Mouse (Mus musculus): Measurements from ENCODE around the gene Col19a1. TPM values are rescaled to one million over a fixed set of nuclear protein-coding genes. Genes with fewer than 3 reads are reported as not detected.
A peak's percentile ranks its signal among the peaks of the same experiment; 100 is the strongest.

The Col19a1 gene
- total RNA-seq, 2 experiments from 2014 or later: 26.1 to 28.3 TPM

- no peak for DNase-seq (ENCODE audit: low spot score in 2 of 2)
Observed at GRCm38 (mm10) chr1:24231504-24232270, 355.6 kb downstream of the Col19a1 start.

- DNase-seq (ENCODE audit: low spot score in 2 of 2): peak in 1 of 2 experiments; percentile 49
Observed at GRCm38 (mm10) chr1:24230428-24230827, 356.8 kb downstream of the Col19a1 start.

- no peak for DNase-seq (ENCODE audit: low spot score in 2 of 2)
Observed at GRCm38 (mm10) chr1:24229552-24229951, 357.7 kb downstream of the Col19a1 start.

GRCm38 (mm10) chr1:24226941-24227711 is 360.1 kb downstream of the Col19a1 start:
- no peak for DNase-seq (ENCODE audit: low spot score in 2 of 2)

GRCm38 (mm10) chr1:24225825-24226526 is 361.3 kb downstream of the Col19a1 start:
- DNase-seq (ENCODE audit: low spot score in 2 of 2): no peak

GRCm38 (mm10) chr1:24222981-24223612 is 364.2 kb downstream of the Col19a1 start:
- peak; percentile 36 to 45 for DNase-seq (ENCODE audit: low spot score in 2 of 2)

GRCm38 (mm10) chr1:24222231-24222630 is 365.0 kb downstream of the Col19a1 start:
- DNase-seq (ENCODE audit: low spot score in 2 of 2): no peak

- DNase-seq (ENCODE audit: low spot score in 2 of 2): no peak
Observed at GRCm38 (mm10) chr1:24219041-24219440, 368.2 kb downstream of the Col19a1 start.

Other genes with a start within 250 kb of the Col19a1 start
- gene Lmbrd1, start 91.2 kb upstream of the Col19a1 start, total RNA-seq (2021): 100 to 1,000 TPM in 1 of 2 experiments, 10 to 100 TPM in 1; 100.0 to 102 TPM